Mouse (Mus musculus) regulatory T cell (primary cell): Measurements from ENCODE around the gene Olfr393.

Source experiments
- in situ Hi-C: fragments of 300-600 bp; cut with MboI, MseI; formaldehyde crosslinking; loops from one replicate; pipeline ENCODE4 v1.15.1; 2025; ENCODE audit warnings: high pct_unique_total_duplicates

Gene Olfr393

GRCm38 (mm10) chr11:73851354-73851753, at the start of gene Olfr393:
Olfr393 (minus strand) TSS chr11:73851454.
- in situ Hi-C loops, result no loop called here

GRCm38 (mm10) chr11:73890671-73891070, 39.4 kb upstream of the Olfr393 start, which contains the start of gene Olfr394:
Olfr394 (minus strand) TSS chr11:73890771.
- in situ Hi-C loops, result no loop called here

- in situ Hi-C loops, result no loop called here
Measured at GRCm38 (mm10) chr11:73816949-73817348, 34.3 kb downstream of the Olfr393 start, which contains the start of gene Olfr392. Olfr392 (minus strand) TSS chr11:73817049.

- in situ Hi-C loops, result no loop called here
Measured at GRCm38 (mm10) chr11:73802952-73803351, 48.3 kb downstream of the Olfr393 start, which contains the start of gene Olfr391-ps. Olfr391-ps (minus strand) TSS chr11:73803052.
